Mouse (Mus musculus): ENCODE data around the gene Snx7. TPM values are rescaled to one million over a fixed set of nuclear protein-coding genes. Genes with fewer than 3 reads are reported as not detected.

The Snx7 gene
- total and polyA plus RNA-seq, 2 experiments from 2014 or later: 27.4 to 32.3 TPM

- Histone ChIP-seq H3K4me2 (ENCODE audit: low read depth) (no peak overlapping the region), H3K36me3 (ENCODE audit: insufficient read depth) (no peaks in the 10 kb centered on the region), H3K4me1 (ENCODE audit: insufficient read depth) (no peaks in the 10 kb centered on the region), H3K4me3 (ENCODE audit: low read depth, low read length) (no peak overlapping the region), H3K27me3 (ENCODE audit: insufficient read depth, low read length) (no peaks in the 10 kb centered on the region), H3K9me3 (ENCODE audit: low read length) (no peaks in the 10 kb centered on the region), H3K9ac (no peak overlapping the region), H3K27ac (ENCODE audit: low read depth, low read length) (no peak overlapping the region)
- no peak for ATAC-seq
- no peak for DNase-seq
- 25% methylated on average over 4 of the region's 4 CpGs for WGBS
- TF ChIP-seq CTCF (IDR thresholded peaks at IDR 0.05; ENCODE audit: low read depth): no peak
Measured at GRCm38 (mm10) chr3:117732661-117733060, 136.1 kb downstream of the Snx7 start.

Small RNA genes lying within 50 kb of the gene (microRNA-seq; reads per million reads assigned to microRNA genes)
- gene Gm24811: 0 reads per million in 2 experiments

Measured in forebrain, postnatal 0 days (tissue).